Mouse (Mus musculus): ENCODE measurements around the gene Gm5244. TPM values are rescaled to one million over a fixed set of nuclear protein-coding genes. Genes with fewer than 3 reads are reported as not detected.

Gm5244 gene
- polyA plus RNA-seq, 1 experiment from 2014 or later: not detected

DNA sequence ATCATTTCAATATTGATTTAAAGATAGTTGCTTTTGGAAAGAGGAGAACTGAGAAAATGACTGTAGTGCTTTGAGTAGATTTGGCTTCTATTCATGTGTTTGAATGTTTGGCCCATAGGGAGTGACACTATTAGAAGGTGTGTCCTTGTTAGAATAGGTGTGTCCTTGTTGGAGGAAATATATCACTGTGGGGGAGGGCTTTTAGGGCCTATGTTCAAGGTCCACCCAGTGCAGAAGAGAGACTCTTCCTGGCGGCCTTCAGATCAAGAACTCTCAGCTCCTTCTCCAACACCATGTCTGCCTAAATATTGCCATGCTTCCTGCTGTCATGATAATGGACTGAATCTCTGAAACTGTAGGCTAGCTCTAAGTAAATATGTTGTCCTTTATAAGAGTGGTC is 42.2 kb upstream of the Gm5244 start:
- Histone ChIP-seq H3K9me3 (replicated peaks; ENCODE audit: low read length) (no peaks in the 10 kb centered on the region), H3K27me3 (ENCODE audit: insufficient read depth, low read length) (no peaks in the 10 kb centered on the region), H3K27ac (no peak overlapping the region), H3K9ac (ENCODE audit: low read depth, low read length) (no peak overlapping the region), H3K4me3 (replicated peaks; ENCODE audit: low read depth, low read length) (no peak overlapping the region), H3K4me2 (ENCODE audit: low read length) (no peak overlapping the region), H3K4me1 (replicated peaks; ENCODE audit: insufficient read depth, low read length) (no peaks in the 10 kb centered on the region), H3K36me3 (ENCODE audit: insufficient read depth, low read length) (no peaks in the 10 kb centered on the region)
- TF ChIP-seq CTCF (IDR thresholded peaks at IDR 0.05; ENCODE audit: low read depth): no peak
- WGBS: 79% methylated on average over 1 of the region's 1 CpGs
- no peak for DNase-seq (ENCODE audit: low spot score)
- ATAC-seq (replicated peaks; ENCODE audit: low FRiP score, low read depth): no peak

DNA sequence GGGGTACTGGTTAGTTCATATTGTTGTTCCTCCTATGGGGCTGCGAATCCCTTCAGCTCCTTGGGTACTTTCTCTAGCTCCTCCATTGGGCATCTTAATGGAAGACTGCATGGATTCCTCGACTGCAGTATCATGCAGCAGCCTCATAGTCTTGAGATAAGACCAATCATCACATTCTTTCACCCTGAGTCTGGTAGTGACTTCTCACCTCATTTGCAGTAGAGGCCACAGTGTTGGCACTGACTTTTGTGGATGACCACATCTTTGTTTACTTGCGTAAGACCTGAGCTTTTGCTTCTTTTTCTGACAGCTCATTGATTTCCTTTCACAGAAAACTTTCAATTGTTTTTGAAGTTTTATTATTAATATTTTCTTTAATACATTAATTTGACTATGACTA is 40.8 kb upstream of the Gm5244 start:
- Histone ChIP-seq H3K36me3 (ENCODE audit: insufficient read depth, low read length) (no peaks in the 10 kb centered on the region), H3K4me1 (replicated peaks; ENCODE audit: insufficient read depth, low read length) (no peaks in the 10 kb centered on the region), H3K27me3 (ENCODE audit: insufficient read depth, low read length) (no peaks in the 10 kb centered on the region), H3K9ac (ENCODE audit: low read depth, low read length) (no peak overlapping the region), H3K4me3 (replicated peaks; ENCODE audit: low read depth, low read length) (no peak overlapping the region), H3K9me3 (replicated peaks; ENCODE audit: low read length) (no peaks in the 10 kb centered on the region), H3K27ac (no peak overlapping the region), H3K4me2 (ENCODE audit: low read length) (no peak overlapping the region)
- ATAC-seq (replicated peaks; ENCODE audit: low FRiP score, low read depth): no peak
- WGBS: 84% methylated on average over 3 of the region's 3 CpGs
- DNase-seq (ENCODE audit: low spot score): no peak
- no peak for TF ChIP-seq CTCF (IDR thresholded peaks at IDR 0.05; ENCODE audit: low read depth)

DNA sequence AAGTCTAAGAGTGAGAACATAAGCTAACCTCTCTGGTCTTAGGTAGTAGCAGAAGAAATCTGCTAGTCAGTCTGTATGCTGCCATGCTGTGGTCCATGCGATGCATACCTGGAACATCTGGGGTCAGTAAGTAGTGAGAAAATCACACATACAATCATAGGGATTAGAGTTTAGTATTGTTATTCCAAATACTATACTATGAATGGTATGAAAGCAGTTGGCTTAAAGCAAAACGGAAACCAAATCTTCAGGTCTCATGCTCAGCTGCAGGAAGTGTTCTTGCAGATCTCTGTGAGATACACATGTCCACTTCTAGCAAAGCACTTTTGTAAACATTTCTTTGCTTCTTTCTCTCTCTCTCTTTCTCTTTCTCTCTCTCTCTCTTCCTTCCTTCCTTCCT is 40.3 kb upstream of the Gm5244 start:
- no peaks in the 10 kb centered on the region for H3K9me3 ChIP-seq (replicated peaks; ENCODE audit: low read length)
- H3K4me3 ChIP-seq (replicated peaks; ENCODE audit: low read depth, low read length): no peak overlapping the region
- WGBS: 71% methylated on average over 2 of the region's 2 CpGs
- no peaks in the 10 kb centered on the region for H3K27me3 ChIP-seq (ENCODE audit: insufficient read depth, low read length)
- ATAC-seq (replicated peaks; ENCODE audit: low FRiP score, low read depth) (no peak), DNase-seq (ENCODE audit: low spot score) (no peak)
- no peak overlapping the region for H3K4me2 ChIP-seq (ENCODE audit: low read length)
- no peak overlapping the region for H3K27ac ChIP-seq
- H3K36me3 ChIP-seq (ENCODE audit: insufficient read depth, low read length): no peaks in the 10 kb centered on the region
- H3K9ac ChIP-seq (ENCODE audit: low read depth, low read length): no peak overlapping the region
- no peaks in the 10 kb centered on the region for H3K4me1 ChIP-seq (replicated peaks; ENCODE audit: insufficient read depth, low read length)
- TF ChIP-seq CTCF (IDR thresholded peaks at IDR 0.05; ENCODE audit: low read depth): no peak

DNA sequence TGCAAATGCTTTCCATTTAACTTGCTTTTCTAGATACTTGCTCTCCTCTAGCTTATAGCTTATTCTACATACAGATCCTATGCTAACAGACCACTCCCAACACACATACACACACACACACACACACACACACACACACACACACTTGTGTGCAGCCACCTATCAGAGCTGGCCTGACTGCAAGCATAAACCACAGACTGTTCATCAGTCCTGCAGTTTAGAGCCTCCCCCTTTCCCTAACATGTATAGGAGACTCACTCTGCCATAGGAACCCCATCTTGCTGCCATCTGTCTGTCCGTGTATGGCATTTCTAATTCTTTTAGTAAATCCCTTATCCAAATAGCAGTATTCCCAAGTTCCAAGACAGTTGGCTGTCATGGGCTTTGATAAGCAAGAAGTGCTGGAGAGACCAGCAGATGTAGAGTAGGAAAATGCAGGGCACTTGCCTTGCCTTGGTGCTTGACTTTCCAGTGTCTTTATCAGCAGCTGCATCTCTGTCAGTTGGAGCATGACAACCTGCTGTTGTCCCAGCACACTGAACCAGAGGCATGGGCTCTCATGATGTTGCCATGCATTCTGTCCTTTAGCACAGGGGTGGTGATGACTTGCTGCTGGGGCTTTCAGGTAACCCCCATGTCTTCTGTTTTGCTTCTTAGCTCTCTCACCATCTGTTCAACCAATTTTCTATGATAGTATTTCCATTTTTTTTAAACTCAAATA is 33.7 kb upstream of the Gm5244 start:
- Histone ChIP-seq H3K36me3 (ENCODE audit: insufficient read depth, low read length) (no peaks in the 10 kb centered on the region), H3K4me3 (replicated peaks; ENCODE audit: low read depth, low read length) (no peak overlapping the region), H3K4me2 (ENCODE audit: low read length) (no peak overlapping the region), H3K9me3 (replicated peaks; ENCODE audit: low read length) (no peaks in the 10 kb centered on the region), H3K27ac (no peak overlapping the region), H3K4me1 (replicated peaks; ENCODE audit: insufficient read depth, low read length) (no peaks in the 10 kb centered on the region), H3K9ac (ENCODE audit: low read depth, low read length) (no peak overlapping the region), H3K27me3 (ENCODE audit: insufficient read depth, low read length) (no peaks in the 10 kb centered on the region)
- no peak for TF ChIP-seq CTCF (IDR thresholded peaks at IDR 0.05; ENCODE audit: low read depth)
- ATAC-seq (replicated peaks; ENCODE audit: low FRiP score, low read depth) (no peak), DNase-seq (ENCODE audit: low spot score) (no peak)
- WGBS: 68% methylated on average over 1 of the region's 1 CpGs

DNA sequence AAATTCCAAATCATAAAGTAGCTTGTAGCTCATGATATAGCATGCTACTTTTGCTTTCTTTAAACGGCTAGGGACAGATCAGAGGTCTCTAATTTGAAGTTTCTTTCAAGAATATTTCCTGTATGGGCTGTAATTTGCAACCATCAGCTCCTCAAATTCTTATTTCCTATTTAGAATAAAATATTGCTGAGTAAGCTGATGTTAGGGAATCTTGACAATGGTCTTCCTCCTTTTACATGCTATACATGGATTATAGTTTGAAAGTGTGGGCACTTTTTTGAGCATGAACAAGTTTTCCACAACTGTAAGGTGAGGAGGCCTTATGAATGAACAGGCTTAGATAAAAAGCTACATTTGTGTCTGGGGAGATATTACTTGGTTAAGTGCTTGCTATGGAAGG is 32.6 kb upstream of the Gm5244 start:
- no peak overlapping the region for H3K4me3 ChIP-seq (replicated peaks; ENCODE audit: low read depth, low read length)
- H3K9me3 ChIP-seq (replicated peaks; ENCODE audit: low read length): no peaks in the 10 kb centered on the region
- no peak overlapping the region for H3K4me2 ChIP-seq (ENCODE audit: low read length)
- 65% methylated on average over 1 of the region's 1 CpGs for WGBS
- H3K9ac ChIP-seq (ENCODE audit: low read depth, low read length): no peak overlapping the region
- H3K4me1 ChIP-seq (replicated peaks; ENCODE audit: insufficient read depth, low read length): no peaks in the 10 kb centered on the region
- H3K36me3 ChIP-seq (ENCODE audit: insufficient read depth, low read length): no peaks in the 10 kb centered on the region
- no peaks in the 10 kb centered on the region for H3K27me3 ChIP-seq (ENCODE audit: insufficient read depth, low read length)
- no peak for DNase-seq (ENCODE audit: low spot score)
- no peak for TF ChIP-seq CTCF (IDR thresholded peaks at IDR 0.05; ENCODE audit: low read depth)
- no peak overlapping the region for H3K27ac ChIP-seq
- ATAC-seq (replicated peaks; ENCODE audit: low FRiP score, low read depth): no peak

DNA sequence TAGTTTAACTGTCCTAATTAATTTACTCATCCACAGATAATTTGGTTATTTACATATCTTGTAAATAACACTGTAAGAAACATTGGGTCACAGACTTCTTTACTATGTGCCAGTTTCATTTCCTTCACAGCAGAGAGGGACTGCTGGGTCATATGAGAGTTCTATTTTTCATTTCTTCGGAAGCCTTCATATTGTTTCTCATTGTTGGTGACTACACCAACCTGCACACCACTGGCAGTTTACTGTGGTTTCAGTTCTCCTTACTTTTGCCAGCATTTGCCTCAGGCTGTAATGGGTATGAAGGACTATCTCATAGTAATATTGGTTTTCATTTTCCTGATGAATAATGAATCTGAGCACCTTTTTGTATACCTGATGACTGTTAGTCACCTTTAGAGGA is 28.0 kb upstream of the Gm5244 start:
- no peaks in the 10 kb centered on the region for H3K4me1 ChIP-seq (replicated peaks; ENCODE audit: insufficient read depth, low read length)
- H3K4me3 ChIP-seq (replicated peaks; ENCODE audit: low read depth, low read length): no peak overlapping the region
- TF ChIP-seq CTCF (IDR thresholded peaks at IDR 0.05; ENCODE audit: low read depth): no peak
- no peaks in the 10 kb centered on the region for H3K9me3 ChIP-seq (replicated peaks; ENCODE audit: low read length)
- H3K9ac ChIP-seq (ENCODE audit: low read depth, low read length): no peak overlapping the region
- H3K27ac ChIP-seq: no peak overlapping the region
- no peaks in the 10 kb centered on the region for H3K27me3 ChIP-seq (ENCODE audit: insufficient read depth, low read length)
- ATAC-seq (replicated peaks; ENCODE audit: low FRiP score, low read depth) (no peak), DNase-seq (ENCODE audit: low spot score) (no peak)
- no peak overlapping the region for H3K4me2 ChIP-seq (ENCODE audit: low read length)
- H3K36me3 ChIP-seq (ENCODE audit: insufficient read depth, low read length): no peaks in the 10 kb centered on the region
- WGBS: 94% methylated on average over 1 of the region's 1 CpGs

DNA sequence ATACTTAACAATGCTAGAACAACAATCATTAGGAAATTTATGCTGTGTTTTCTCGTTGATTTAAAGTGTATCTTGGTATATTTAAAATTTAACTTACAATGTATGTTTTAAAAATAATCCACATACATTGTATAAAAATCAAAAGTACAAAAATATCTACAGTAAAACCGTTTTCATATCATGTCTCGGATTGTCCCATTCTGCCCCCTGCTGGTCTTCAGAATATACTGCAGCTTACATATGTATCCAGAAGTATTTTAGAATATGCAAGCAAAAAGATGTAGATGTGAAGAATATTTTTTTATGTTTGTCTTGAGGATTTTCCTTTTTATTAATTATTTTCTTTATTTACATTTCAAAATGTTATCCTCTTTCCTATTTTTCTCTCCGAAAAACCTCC is 26.1 kb upstream of the Gm5244 start:
- Histone ChIP-seq H3K9me3 (replicated peaks; ENCODE audit: low read length) (no peaks in the 10 kb centered on the region), H3K27me3 (ENCODE audit: insufficient read depth, low read length) (no peaks in the 10 kb centered on the region), H3K4me2 (ENCODE audit: low read length) (no peak overlapping the region), H3K9ac (ENCODE audit: low read depth, low read length) (no peak overlapping the region), H3K36me3 (ENCODE audit: insufficient read depth, low read length) (no peaks in the 10 kb centered on the region), H3K4me1 (replicated peaks; ENCODE audit: insufficient read depth, low read length) (no peaks in the 10 kb centered on the region), H3K27ac (no peak overlapping the region), H3K4me3 (replicated peaks; ENCODE audit: low read depth, low read length) (no peak overlapping the region)
- ATAC-seq (replicated peaks; ENCODE audit: low FRiP score, low read depth): no peak
- peak; percentile 85 for TF ChIP-seq CTCF (IDR thresholded peaks at IDR 0.05; ENCODE audit: low read depth)
- DNase-seq (ENCODE audit: low spot score): peak; percentile 68
- 28% methylated on average over 4 of the region's 4 CpGs for WGBS
